Mouse (Mus musculus): ENCODE results near the gene Lmod3.

Gene Lmod3

DNA sequence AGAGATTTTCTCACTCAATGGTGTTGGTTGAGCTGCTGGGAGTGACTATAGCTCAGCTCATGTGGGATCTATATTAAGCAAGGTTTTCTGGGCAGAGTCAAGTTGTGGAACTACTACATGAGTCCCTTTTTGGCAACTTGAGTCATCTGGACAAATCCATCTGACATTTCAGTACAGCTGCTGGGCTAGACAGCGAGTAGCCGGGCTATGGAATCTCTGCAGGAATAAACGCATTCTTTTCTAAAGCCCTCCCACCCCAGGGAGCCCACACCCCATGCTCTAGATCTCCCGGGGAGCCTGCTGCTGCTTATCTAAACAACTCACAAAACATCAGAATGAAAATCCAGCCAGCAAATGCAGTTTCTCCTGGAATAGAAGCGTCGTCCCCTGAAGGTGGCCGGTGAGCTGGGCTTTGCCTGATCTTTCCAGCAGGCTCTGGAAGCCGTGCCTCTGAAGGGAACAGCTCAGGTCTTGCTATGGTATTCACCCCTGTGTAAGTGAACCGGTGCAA lies at the start of gene Lmod3:
Gene Lmod3, minus strand, starts transcription at position 49 of the 511 bp plus-strand sequence.
- DNase-seq = no peak

DNA sequence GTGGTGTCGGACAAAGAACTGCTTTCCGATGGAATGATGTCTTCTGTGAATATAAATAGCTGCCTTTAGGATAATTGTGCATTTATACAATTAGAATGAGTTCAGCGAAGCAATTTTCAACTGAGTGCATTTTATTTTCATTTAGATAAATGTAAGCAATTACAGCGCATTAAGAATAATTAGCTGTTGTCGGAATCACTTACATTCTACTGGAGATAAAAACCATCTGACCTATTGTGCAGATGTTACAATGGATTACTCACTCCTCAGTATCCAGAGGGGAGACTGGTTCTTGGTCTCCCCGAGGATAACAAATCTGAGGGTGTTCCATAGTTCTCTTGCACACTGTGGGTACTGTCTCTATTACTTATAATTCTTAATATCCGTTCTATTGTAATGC lies 49.7 kb upstream of the Lmod3 start:
- DNase-seq = no peak

GRCm38 (mm10) chr6:97300659-97301058 lies 48.1 kb upstream of the Lmod3 start:
- DNase-seq = no peak

GRCm38 (mm10) chr6:97300180-97300579 lies 47.6 kb upstream of the Lmod3 start:
- DNase-seq = no peak

GRCm38 (mm10) chr6:97297151-97297550 lies 44.6 kb upstream of the Lmod3 start:
- DNase-seq = no peak

GRCm38 (mm10) chr6:97295866-97296527 lies 43.4 kb upstream of the Lmod3 start:
- no peak for DNase-seq

DNA sequence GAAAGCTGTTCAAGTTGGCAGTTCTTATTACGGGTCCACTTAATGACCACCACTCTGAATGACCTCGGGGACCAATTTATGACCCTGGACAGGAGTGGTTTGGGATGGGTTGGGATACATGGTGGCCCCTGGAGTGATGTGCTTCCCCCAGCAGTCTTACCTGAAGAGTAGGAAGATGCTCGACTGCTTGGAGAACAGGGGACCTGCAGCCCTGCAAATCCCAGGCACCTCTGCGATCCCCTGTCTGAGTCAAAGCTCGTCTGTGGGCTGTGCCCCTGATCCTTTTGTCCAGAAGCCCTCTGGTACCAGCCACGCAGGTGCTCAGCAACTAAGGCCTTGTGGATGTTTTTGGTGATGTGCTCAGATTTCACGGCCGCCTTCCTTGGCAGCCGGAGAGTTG lies 42.9 kb upstream of the Lmod3 start:
- no peak for DNase-seq

GRCm38 (mm10) chr6:97293667-97294569 lies 41.4 kb upstream of the Lmod3 start:
- DNase-seq = no peak

DNA sequence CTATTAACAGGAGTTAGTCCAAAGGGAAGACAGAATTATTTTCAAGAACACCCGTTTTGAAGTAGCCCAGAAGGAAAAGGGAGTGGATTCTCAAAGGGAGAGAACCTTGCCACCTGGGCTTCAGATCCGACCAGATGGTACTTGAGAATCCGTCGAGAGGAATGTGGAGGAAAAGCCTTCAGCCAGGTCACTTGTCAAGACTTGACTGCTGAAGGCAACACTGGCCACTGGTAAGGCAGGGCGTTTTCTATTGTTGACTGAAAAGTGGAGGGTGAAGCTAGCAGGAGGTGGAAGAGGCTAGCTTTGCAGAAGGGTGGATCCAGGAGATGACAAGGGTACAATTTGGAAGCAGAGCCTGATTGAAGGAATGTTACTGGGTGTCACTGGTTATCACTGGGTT lies 40.3 kb upstream of the Lmod3 start:
- no peak for DNase-seq

- DNase-seq = no peak
Measured at GRCm38 (mm10) chr6:97292096-97292495, 39.5 kb upstream of the Lmod3 start.

GRCm38 (mm10) chr6:97291159-97291908 lies 38.8 kb upstream of the Lmod3 start:
- DNase-seq = no peak

DNA sequence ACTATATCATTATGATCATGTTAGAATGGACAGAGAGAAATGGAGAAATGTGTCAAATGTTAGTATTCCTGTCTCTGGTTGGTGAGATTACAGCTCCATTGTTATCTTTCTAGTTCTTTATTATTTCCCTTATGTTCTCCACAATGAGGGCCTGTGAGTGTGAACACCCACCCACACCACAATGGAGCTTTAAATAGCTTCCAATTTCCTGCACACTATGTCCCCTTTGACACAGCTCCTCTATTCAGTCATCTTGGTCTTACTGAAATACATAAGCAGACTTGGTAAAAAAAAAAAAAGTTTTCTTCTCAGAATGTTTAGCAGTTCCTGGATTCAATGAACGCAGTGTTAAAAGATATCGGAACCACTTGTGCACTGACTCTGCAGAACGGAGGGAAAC lies 38.1 kb upstream of the Lmod3 start:
- no peak for DNase-seq

GRCm38 (mm10) chr6:97289838-97290237 lies 37.3 kb upstream of the Lmod3 start:
- no peak for DNase-seq

GRCm38 (mm10) chr6:97289316-97289820 lies 36.8 kb upstream of the Lmod3 start:
- no peak for DNase-seq

DNA sequence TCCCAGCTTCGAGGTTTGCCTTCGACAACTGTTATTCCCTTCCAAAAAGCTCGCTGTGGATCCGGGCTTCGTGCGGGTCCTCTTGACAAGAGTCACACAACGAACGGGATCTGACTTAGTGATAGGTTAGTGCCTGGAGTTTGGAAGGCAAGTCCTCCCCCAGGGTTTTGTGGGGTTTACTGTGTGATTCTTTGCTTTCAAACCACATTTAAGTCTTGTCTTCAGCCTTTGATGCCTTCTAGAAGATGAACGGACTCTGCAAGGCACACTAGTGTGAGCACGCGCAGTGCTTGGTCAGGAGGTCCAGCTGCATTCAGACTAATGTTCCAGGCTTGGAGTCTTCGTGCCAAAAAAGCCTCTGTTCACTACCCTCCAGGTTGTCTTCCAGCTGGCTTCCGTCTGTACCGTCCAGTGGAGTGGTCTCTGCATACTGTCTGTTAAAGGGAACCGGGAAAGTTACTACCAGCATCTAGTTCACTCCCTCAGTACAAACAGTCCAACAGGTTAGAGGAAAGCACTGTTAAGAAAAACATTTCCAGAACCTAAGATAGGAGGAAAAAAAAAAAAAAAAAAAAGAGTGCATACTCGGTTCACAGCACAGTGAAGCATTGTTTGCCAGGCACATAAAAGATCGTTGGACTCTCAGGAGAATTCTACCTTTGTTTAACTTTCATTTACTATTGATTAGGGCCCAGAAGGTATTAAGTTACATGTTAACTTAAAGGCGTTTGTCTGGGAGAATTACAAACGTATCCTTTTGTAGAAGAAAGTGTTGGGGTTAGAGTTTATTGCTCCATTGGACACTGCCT lies 35.7 kb upstream of the Lmod3 start:
- no peak for DNase-seq

- DNase-seq = no peak
Measured at GRCm38 (mm10) chr6:97286332-97286731, 33.8 kb upstream of the Lmod3 start.

- DNase-seq = no peak
Measured at GRCm38 (mm10) chr6:97283676-97284075, 31.1 kb upstream of the Lmod3 start.

GRCm38 (mm10) chr6:97278878-97279277 lies 26.3 kb upstream of the Lmod3 start:
- DNase-seq = no peak

DNA sequence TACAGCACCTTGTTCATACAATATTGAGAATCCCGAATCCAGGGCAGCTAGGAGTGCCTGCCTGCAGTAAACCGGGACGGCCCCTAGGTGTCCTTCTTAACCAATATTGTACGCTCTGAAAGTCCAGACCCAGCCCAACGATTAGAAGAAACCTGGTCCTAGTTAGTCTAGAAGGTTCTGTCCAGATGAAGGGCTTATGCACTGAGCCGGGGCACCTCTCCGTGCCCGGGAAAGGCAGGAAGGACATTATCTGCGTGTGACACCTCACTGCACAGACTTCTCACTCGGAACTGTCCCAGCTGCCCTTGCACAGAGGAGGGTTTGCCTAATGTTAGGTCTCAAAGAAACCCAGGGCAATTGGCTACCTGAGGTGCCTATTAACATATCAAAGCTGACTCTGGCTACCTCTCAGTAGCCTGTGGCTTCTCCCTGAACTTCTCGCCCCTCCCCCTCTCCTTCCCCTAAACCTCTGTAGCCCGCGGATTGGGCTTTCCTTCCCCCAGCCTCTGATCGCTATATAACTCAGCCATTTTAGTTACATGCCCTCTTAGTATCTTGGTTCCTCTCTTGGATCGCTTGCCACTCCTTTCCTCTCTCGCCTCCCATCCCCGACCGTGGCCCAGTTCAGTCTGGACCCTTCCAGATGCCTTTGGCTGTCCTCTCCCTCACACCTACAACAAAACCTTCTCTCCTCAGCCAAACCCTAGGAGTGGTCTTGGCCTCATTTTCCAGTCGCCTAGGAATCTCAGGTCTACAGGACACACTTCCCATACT lies 25.6 kb upstream of the Lmod3 start:
- DNase-seq = peak; percentile 66

GRCm38 (mm10) chr6:97276890-97277497 lies 24.4 kb upstream of the Lmod3 start:
- DNase-seq = no peak

GRCm38 (mm10) chr6:97276366-97276765 lies 23.8 kb upstream of the Lmod3 start:
- no peak for DNase-seq
